In the genomic region with DNA sequence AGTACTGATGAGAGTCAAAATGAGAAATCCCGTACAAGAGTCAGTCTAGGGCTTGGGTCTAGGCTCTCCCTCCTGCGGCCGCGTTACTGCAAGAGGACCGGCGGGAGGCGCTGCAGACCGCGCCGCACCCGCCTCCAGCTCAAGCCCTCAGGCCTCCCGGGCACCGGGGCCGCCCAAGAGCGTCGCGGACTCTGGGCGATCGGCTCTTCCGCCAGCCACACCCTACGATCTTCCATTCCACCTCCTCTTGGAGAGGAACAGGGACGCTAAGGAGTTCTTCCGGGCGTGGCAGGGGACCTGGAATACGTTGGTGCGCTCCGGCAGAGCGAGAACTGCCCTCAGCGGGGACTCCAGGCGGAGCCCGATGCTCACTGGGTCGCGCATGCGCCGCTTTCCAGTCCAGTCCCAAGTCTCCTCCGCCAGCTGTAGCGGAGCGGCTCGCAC, we compare ENCODE assay signal across 8 mouse cellular contexts. TPM values are rescaled to one million over a fixed set of nuclear protein-coding genes. Genes with fewer than 3 reads are reported as not detected.
DNase-seq lines count a peak whose midpoint lies in the region; ATAC-seq lines count a peak whose summit lies in the region.

No protein-coding gene starts in this region.

- H3K9me3 ChIP-seq in erythroblast, embryonic 14.5 days (ENCODE audit: control insufficient read depth, low read length) = no peaks in the 10 kb centered on the region
- no peaks in the 10 kb centered on the region for H3K9me3 ChIP-seq in heart, embryonic 13.5 days
- H3K9me3 ChIP-seq in kidney, embryonic 16.5 days (ENCODE audit: low read length) = no peaks in the 10 kb centered on the region
- H3K9me3 ChIP-seq in liver, embryonic 11.5 days (ENCODE audit: control insufficient read depth, low read length) = no peaks in the 10 kb centered on the region

- H3K4me3 ChIP-seq in erythroblast, embryonic 14.5 days (replicated peaks) = peak overlapping the region; percentile 31
- peak overlapping the region; percentile 73 for H3K4me3 ChIP-seq in heart, embryonic 13.5 days
- H3K4me3 ChIP-seq in kidney, embryonic 16.5 days (ENCODE audit: low read length) = peak overlapping the region; percentile 67
- H3K4me3 ChIP-seq in liver, embryonic 11.5 days (ENCODE audit: low read depth, low read length) = peak overlapping the region; percentile 53

- H3K27ac ChIP-seq in heart, embryonic 13.5 days (replicated peaks) = no peak overlapping the region
- no peak overlapping the region for H3K27ac ChIP-seq in kidney, embryonic 16.5 days (ENCODE audit: low read length)
- no peak overlapping the region for H3K27ac ChIP-seq in liver, embryonic 11.5 days (ENCODE audit: low read depth, low read length)

- H3K27me3 ChIP-seq in erythroblast, embryonic 14.5 days (ENCODE audit: control insufficient read depth) = peaks cover 21% of the 10 kb centered on the region
- peaks cover 20% of the 10 kb centered on the region for H3K27me3 ChIP-seq in heart, embryonic 13.5 days (replicated peaks)
- no peaks in the 10 kb centered on the region for H3K27me3 ChIP-seq in kidney, embryonic 16.5 days (ENCODE audit: insufficient read depth, low read length)
- H3K27me3 ChIP-seq in liver, embryonic 11.5 days (replicated peaks; ENCODE audit: control insufficient read depth, insufficient read depth, low read length) = peaks cover 13% of the 10 kb centered on the region; the same call in 1 of the 2 replicates

- peak; percentile 61 for DNase-seq in fibroblast of lung, adult 2 months (ENCODE audit: low read depth)
- DNase-seq in liver, embryonic 11.5 days (ENCODE audit: low spot score) = peak; percentile 76
- peak; percentile 55 to 57 for DNase-seq in spleen, postnatal 36 days (ENCODE audit: low spot score in 2 of 2)

- H3K4me2 ChIP-seq in heart, embryonic 13.5 days = peak overlapping the region; percentile 78
- peak overlapping the region; percentile 65 for H3K4me2 ChIP-seq in kidney, embryonic 16.5 days (replicated peaks; ENCODE audit: low read depth, low read length)
- H3K4me2 ChIP-seq in liver, embryonic 11.5 days = peak overlapping the region; percentile 71

- no peak for ATAC-seq in erythroblast, adult 5-6 weeks (replicated peaks; ENCODE audit: low FRiP score, poor library complexity, severe bottlenecking)
- peak; percentile 66; the same call in 1 of the 2 replicates for ATAC-seq in heart, embryonic 13.5 days (ENCODE audit: extremely low read depth, insufficient number of reproducible peaks, low FRiP score, low TSS enrichment)
- ATAC-seq in kidney, embryonic 16.5 days (ENCODE audit: low FRiP score, low TSS enrichment) = peak; percentile 97
- ATAC-seq in liver, embryonic 11.5 days (replicated peaks; ENCODE audit: low FRiP score) = peak; percentile 79
- ATAC-seq in monocyte, adult 5-6 weeks (replicated peaks; ENCODE audit: insufficient number of reproducible peaks, low FRiP score, low TSS enrichment, poor library complexity, severe bottlenecking) = peak; percentile 79

- peak overlapping the region; percentile 88 for H3K9ac ChIP-seq in heart, embryonic 13.5 days
- H3K9ac ChIP-seq in kidney, embryonic 16.5 days (replicated peaks; ENCODE audit: low read length) = peak overlapping the region; percentile 84
- peak overlapping the region; percentile 59 for H3K9ac ChIP-seq in liver, embryonic 11.5 days (ENCODE audit: low read depth, low read length)

- H3K36me3 ChIP-seq in erythroblast, embryonic 14.5 days (ENCODE audit: control insufficient read depth) = no peaks in the 10 kb centered on the region
- no peaks in the 10 kb centered on the region for H3K36me3 ChIP-seq in heart, embryonic 13.5 days
- H3K36me3 ChIP-seq in kidney, embryonic 16.5 days (ENCODE audit: insufficient read depth, low read length) = no peaks in the 10 kb centered on the region
- H3K36me3 ChIP-seq in liver, embryonic 11.5 days (ENCODE audit: control insufficient read depth, insufficient read depth, low read length) = no peaks in the 10 kb centered on the region

- WGBS in heart, embryonic 13.5 days = under 1% methylated on average over 39 of the region's 39 CpGs
- under 1% methylated on average over 39 of the region's 39 CpGs for WGBS in kidney, embryonic 16.5 days
- 2% methylated on average over 39 of the region's 39 CpGs for WGBS in liver, embryonic 11.5 days

- H3K4me1 ChIP-seq in erythroblast, embryonic 14.5 days (ENCODE audit: control insufficient read depth) = no peaks in the 10 kb centered on the region
- peaks cover 7% of the 10 kb centered on the region for H3K4me1 ChIP-seq in heart, embryonic 13.5 days
- H3K4me1 ChIP-seq in kidney, embryonic 16.5 days (ENCODE audit: insufficient read depth, low read length) = peaks cover 5% of the 10 kb centered on the region; the same call in 1 of the 2 replicates
- no peaks in the 10 kb centered on the region; the same call in 1 of the 2 replicates for H3K4me1 ChIP-seq in liver, embryonic 11.5 days (replicated peaks; ENCODE audit: control insufficient read depth, insufficient read depth, low read length)

RNA-seq across cellular contexts. Expression of a gene that starts 17.5 kb away (rescaled TPM):
- 0.23 and 0.37 TPM in 2 replicates for polyA plus RNA-seq in erythroblast, embryonic 14.5 days (2012)
- total RNA-seq in erythroblast, adult 5-6 weeks (2015; ENCODE audit: low replicate concordance) = 5.0 and 10.7 TPM in 2 replicates
- 3.1 and 4.0 TPM in 2 replicates for total RNA-seq in erythroblast, adult 5-6 weeks (2017; ENCODE audit: low replicate concordance)
- 3.7 and 3.8 TPM in 2 replicates for polyA plus RNA-seq in heart, embryonic 13.5 days (2015; fragmentation: Nextera tagmentation; extraction: Ambion mirVana)
- polyA plus RNA-seq in kidney, embryonic 16.5 days (2015; fragmentation: Nextera tagmentation; extraction: Ambion mirVana) = 3.3 and 3.8 TPM in 2 replicates
- polyA plus RNA-seq in liver, embryonic 11.5 days (2014; fragmentation: Nextera tagmentation; extraction: Ambion mirVana) = 0.97 and 1.1 TPM in 2 replicates
- 100 to 135 TPM (median 116 TPM) in 3 replicates for total RNA-seq in monocyte, adult 5-6 weeks (2017)
